Mouse (Mus musculus): ENCODE measurements around the gene Tcf7l1.

Tcf7l1 gene

DNA sequence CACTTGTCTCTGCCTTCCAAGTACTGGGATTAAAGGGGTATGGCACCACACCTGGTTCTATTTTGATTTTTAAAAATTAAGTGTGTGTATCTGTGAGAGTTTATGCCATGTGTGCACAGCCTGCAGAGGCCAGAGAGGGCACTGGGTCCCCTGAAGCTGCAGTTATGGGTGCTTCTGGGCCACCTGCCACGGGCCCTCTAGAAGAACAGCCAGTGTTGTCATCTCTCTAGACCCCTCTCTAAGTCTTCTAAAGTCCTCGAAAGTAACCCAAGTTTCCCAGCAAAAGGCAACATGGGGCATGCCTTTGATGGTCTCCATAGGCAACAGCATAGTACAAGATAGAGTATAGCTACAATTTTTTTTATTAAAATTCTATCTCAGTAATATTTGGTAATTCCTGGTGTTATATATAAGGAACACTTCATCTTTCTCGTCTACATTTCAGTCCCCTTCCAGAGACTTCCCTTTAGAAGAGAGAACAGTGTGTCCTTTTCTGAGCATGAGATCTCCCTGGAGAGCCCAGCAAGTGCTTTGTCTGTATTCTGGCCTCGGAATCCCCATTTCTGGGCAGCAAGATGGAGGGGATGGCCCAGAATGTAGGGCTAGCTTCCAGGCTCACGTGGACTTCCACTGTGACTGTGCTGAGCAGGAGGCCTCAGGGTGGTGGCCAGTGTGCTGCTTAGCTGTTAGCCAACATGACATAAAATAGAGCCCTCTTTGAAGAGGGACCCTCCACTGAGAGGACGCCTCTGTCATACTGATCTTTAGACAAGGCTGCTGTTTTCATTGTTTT lies 195.8 kb downstream of the Tcf7l1 start:
- DNase-seq (ENCODE audit: low spot score in 2 of 2), result no peak

- no peak for DNase-seq (ENCODE audit: low spot score in 2 of 2)
Measured at GRCm38 (mm10) chr6:72590111-72590510, 198.9 kb downstream of the Tcf7l1 start.

DNA sequence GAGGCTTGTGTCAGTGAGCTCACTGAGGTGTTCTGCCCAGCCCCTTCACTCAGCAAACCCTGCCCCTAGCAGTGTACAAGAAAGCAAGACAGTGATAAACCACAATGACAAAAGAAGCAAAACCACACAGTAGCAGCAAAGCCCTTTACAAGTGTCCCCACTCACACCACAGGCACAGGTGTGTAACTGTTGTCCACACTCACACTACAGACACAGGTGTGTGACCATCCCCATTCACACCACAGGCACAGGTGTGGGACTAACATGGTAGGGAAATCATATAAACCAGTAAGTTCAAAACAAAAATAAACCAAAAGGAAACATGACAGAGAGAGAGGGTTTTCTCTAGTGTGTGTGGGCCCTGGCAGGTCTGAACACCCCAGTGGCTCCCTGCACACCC lies 200.7 kb downstream of the Tcf7l1 start:
- DNase-seq (ENCODE audit: low spot score in 2 of 2), result no peak

GRCm38 (mm10) chr6:72586701-72587100 lies 202.4 kb downstream of the Tcf7l1 start:
- DNase-seq (ENCODE audit: low spot score in 2 of 2), result no peak

DNA sequence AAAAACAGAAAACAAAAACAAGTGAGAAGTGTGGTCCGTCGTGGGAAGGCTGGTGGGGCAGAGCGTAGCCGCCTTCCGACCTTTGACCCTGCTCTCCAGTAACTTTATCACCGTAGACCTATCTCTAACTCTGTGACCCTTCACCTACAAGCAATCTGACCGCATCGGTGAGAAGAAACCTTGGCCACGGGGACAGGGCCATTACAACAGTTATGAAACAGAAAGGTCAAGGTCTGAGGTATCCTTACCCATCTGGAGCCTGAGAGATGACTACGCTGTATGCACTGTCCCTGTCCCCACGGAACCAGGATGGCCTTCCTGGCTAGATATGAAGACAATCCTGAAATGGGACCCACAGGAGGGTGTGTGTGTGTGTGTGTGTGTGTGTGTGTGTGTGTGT lies 204.9 kb downstream of the Tcf7l1 start:
- no peak for DNase-seq (ENCODE audit: low spot score in 2 of 2)

DNA sequence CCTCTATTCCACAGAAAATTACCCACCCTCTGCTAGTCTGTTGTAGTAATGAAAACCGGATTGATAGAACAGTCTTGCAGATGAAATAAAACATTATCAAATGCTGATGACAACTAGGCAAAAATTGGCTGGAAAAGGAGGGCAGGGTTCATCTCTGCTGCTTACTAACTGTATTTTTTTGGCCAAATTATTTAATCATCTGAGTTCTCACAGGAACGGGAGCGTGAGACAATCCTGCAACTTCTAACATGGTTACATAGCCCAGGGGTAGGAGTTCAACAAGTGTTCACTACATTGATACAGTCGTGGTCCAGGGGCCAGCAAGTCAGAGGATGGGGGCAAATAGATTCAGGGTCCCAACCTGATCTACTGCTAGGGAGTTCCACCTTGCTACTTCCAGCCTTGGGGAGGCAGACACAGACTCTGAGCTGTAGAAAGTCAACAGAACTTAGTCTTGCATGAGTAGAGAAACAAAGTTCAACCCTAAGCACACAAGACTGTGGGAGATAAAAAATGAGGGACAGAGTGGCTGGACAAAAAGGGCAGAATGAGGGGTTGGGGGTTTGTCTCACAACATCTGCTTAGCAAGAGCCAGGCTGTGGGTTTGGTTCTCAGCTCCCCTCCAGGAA lies 205.7 kb downstream of the Tcf7l1 start:
- DNase-seq (ENCODE audit: low spot score in 2 of 2), result no peak

- no peak for DNase-seq (ENCODE audit: low spot score in 2 of 2)
Measured at GRCm38 (mm10) chr6:72581625-72582382, 207.2 kb downstream of the Tcf7l1 start.
